Mouse (Mus musculus) lung, postnatal 0 days (tissue): ENCODE results near the gene Msx3.

Experiments used
- CTCF ChIP-seq: IDR thresholded peaks from 2 replicates; pipeline ENCODE4 v1.5.1; 2016; ENCODE audit warnings: antibody characterized with exemption, mild to moderate bottlenecking
- EP300 ChIP-seq: IDR thresholded peaks from 2 replicates; pipeline ENCODE4 v1.6.1; 2016; ENCODE audit warnings: antibody characterized with exemption, mild to moderate bottlenecking, control low read depth

GRCm38 (mm10) chr7:140082242-140082678 is 33.4 kb upstream of the Msx3 start, which contains the start of gene Caly:
- TF ChIP-seq EP300 (no peak), CTCF (peak; percentile 57)
